Mouse (Mus musculus) heart, postnatal 10 days (tissue): ENCODE measurements around the gene 2700081O15Rik. TPM values are rescaled to one million over a fixed set of nuclear protein-coding genes. Genes with fewer than 3 reads are reported as not detected.
"Not testable (repeated sequence)": the region's sequence is repeated elsewhere in the genome, so short reads cannot be mapped to it uniquely, and the experiment has no call there.

Experiments
- DNase-seq, 2 experiments: peaks; one replicate each; pipeline ENCODE4 v3.0.0; 2021
- intact Hi-C: fragments of 180-260 bp; cut with DNase I; formaldehyde crosslinking; loops from one replicate; pipeline ENCODE4 v1.15.1; 2025
- total RNA-seq, 2 experiments: library from RNA; stranded (reverse); gene quantifications; 2 replicates each; pipeline ENCODE4 v1.2.3; 2021

Gene 2700081O15Rik
- total RNA-seq: 10 to 100 TPM; 25.1 to 32.8 TPM

DNA sequence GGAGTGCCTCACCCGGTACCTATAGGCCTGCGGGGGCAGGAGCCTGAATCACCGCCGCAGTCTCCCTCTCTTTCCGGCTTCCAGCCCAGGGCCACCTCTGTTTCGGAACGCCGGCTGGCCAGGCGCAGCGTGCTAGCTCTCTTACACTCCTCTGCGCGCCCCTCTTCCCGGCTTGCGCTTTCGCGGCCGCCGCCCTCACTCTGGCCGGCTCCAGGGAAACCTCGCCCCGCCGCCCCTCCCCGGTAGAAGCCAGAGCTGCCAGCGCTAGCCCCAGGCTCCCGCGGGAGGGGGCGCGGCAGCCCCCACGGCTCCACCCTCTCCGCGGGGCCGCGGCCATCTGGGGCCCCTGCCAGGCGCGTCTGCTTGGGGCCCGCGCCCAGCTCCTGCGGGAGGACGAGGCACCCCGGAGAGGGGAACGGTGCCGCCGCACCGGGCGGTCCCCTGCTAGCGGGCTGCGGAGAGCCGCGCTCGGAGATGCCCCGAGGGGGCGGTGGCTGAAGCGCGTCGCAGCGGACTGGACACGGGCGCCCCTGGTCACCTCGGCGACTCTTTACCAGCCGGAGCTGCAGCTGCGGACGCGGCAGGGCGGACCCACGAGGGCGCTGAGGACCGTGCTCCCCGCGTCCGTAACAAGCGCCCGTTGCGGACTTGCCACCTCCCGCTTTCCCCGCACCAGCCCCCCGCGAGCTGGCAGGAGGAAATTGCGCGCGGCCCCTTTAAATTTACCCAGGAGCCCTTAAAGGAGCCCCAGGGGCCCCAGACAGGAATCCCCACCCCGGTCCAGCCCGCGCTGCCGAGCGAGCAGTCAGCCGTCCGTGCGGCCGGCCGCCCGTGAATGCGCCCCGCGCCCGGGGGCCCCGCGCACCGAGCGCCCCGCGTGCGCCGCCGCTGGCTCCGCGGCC lies at the start of gene 2700081O15Rik:
Gene 2700081O15Rik (plus strand): TSS at position 792 of the 902 bp plus-strand sequence.
- intact Hi-C loops: loop anchor here (2.0 kb wide), 1 partner anchor 184 kb away; no protein-coding TSS in a partner anchor
- DNase-seq: peak; percentile 86 to 90

DNA sequence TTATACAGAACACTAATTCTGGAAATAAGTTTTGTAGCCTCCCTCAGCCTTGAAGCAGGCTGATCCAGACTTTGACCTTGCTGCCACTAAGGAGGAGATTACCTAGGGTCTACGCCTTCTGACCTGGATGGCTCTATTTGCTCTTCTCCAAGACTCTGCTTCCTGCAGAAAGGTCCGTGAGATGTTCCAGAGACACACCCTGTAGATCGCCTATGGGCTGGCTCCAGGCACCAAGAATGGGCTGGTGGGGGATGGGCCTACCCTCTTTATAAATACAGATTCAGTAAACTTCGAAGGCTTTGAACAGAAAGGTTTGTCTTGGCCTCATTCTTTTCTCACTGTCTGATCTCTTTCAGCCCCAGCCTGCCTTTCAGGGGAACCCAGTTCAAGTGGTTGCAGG lies 48.0 kb upstream of the 2700081O15Rik start:
- intact Hi-C loops: loop anchor here (10.0 kb wide), 1 partner anchor 785 kb away; no protein-coding TSS in a partner anchor
- not testable (repeated sequence) for DNase-seq

DNA sequence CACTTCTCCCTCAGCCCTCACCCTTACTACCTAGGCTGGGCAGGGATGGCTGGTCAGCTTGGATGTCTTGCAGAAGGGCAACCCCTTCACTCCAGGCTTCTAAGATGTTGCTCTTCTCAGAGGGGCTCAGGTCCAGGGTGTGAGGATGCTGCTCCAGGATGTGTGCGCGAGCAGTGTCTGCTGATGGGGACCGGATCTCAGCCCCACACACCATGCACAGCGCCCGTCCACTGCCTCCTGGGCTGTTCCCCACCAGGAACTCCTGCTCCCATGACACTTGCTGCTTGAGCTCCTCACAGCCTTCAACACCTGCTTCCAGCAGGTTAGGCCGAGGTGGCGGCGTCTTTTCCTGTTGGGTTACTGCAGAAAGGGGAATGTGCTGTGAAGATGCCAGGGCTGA lies 42.9 kb upstream of the 2700081O15Rik start:
- intact Hi-C loops: no loop called here
- DNase-seq: no peak

DNA sequence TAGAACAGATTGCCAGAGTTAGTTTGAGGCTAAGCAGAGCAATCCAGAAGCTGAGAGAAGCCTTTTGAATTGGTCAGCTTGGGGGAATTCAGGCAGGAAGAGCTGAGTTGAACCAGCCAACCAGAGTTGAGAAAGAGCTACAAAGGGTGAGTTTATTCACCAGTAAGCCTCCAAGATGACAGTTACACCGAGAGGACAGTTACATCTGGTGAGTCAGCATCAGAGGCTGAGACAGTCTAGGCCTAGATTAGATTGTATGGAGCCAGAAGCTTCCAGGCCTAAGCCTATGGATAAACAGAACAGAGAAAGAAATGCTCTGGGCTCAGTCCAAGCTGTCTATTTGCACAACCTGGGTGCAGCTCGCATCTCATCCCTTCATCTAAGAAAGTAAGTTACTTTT lies 39.8 kb upstream of the 2700081O15Rik start:
- no peak for DNase-seq
- intact Hi-C loops: no loop called here

DNA sequence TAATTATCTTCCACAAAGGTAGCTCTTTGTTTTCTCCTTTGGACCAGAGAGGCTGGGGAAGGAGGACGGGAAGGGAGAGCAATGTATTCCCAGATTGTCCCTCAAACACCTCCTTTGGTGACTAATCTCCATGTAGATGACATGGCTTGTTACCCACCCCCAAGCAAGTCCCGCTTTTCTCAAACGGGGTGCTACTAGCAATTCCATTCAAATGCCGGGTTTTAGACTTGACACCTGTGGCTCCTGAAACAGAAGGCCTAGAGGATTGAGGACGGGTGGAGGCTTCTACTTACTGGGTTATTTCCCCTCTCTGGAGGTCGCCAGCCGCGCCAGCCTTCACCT lies 35.5 kb upstream of the 2700081O15Rik start:
- intact Hi-C loops: loop anchor here (2.0 kb wide), 1 partner anchor 37 kb away; no protein-coding TSS in a partner anchor
- no peak for DNase-seq

DNA sequence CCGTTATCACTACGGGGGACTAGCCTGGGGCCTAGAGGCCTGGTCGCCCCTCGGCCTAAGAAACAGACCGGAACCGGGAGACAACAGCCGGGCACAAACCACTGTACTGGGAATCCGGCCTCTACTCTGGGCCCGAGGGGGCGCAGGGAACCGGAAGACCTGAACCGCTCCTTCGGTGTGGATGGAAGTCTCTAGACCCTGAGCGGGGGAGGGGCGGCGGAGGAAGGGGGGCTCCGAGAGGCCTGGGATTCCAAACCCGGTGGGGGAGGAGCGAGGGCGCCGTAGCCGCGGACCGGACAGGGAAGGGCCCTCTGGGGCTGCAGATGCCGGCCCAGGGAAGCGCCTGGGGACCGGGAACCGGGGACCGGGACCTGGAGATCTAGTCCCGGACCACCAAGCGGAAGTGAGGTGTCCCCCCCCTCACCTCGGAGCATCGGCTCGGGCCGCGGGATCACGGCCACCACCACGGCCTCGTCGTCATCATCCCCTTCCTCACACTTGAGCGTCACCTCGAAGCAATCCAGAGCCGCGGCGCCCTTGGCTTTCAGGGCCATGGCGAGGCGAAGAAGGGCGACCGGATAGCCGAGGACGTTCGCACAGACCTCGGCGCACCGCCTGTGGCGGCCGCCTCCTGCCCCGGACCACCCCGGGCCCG lies 35.0 kb upstream of the 2700081O15Rik start:
- peak; percentile 78 to 81 for DNase-seq
- intact Hi-C loops: loop anchor here (2.0 kb wide), 1 partner anchor 36 kb away; no protein-coding TSS in a partner anchor

DNA sequence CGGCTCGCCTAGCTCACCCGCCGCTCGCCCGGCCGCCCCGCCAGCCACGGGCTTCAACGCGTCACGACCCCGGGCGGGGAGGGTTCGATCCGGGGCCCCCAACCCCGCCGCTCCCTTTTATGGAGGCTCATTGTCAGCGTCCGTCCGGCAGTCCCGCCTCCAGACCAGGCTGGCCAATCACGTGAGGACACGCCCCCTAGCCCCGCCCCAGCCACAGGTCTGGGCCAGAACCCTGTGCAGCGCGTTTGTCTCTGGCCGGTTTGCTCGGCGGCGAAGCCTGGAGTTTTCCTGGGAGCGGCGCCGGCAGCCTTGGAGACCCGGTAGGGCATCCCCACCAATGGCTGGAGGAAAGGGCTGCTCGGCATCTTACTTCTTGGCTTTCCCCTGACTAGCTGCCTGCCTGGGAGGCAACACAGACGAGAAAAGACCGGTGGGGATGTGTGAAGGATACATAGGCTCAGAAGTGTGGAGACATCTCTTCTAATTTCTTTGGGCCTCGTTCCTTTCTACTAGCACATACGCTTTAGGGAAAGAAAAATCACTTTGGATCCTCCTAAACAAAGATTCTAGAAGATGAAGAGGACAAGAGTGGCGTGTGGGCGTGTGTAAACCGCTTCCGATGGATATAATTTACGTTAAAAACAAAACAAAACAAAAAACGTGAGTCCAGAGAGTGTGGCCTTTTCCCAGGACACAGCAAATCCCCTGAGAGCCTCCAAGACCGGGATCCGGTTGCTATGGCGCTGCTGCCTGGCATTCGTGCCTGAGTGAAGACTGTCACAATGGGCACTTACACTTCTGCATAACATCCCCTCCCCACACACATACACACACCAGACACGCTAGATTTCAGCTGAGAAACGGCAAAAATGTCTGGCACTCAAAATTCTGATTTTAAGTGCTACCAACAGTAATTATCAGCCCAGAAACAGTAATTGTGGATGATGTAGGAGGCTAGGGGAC lies 34.2 kb upstream of the 2700081O15Rik start, which contains the start of gene Spindoc:
Gene Spindoc (minus strand): TSS at position 92 of the 963 bp plus-strand sequence.
- peak; percentile 99 to 100 for DNase-seq
- intact Hi-C loops: loop anchor here (2.0 kb wide), 1 partner anchor 36 kb away; no protein-coding TSS in a partner anchor

DNA sequence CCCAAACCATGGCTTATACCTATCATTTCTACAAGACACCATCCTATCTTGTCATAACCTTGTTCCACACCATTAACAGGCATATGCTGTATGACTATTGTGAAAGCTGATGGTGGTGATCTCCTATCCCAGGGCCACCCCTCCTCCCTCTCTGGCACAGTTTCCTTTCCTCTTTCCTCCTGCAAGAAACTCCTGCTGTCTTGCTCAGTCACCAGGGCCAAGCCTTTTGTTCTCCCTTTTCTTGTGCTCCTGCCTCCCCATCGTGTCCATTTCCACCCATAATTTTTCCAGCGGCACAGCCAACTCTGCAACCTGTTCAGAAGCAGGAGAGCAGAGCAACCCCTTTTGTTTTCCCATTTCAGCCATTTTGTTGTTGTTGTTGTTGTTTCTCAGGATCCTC lies 31.4 kb upstream of the 2700081O15Rik start:
- intact Hi-C loops: no loop called here
- no peak for DNase-seq

DNA sequence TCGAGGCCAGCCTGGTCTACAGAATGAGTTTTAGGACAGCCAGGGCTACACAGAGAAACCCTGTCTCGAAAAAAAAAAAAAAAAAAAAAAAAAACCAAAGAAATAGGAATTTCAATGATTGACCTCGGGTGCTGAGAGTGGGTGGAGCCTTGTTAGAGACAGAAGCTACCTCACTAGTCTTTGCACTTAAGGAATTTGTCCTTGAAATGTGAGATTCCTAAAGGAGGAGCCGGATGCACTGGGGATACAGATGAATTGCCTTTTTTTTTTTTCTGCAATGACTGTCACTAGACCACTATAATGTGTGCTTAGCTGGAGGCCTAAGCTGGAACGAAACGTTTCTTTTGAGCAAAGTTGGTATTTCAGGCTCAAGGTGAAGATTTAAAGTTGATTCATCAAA lies 28.9 kb upstream of the 2700081O15Rik start:
- DNase-seq: no peak
- intact Hi-C loops: no loop called here

DNA sequence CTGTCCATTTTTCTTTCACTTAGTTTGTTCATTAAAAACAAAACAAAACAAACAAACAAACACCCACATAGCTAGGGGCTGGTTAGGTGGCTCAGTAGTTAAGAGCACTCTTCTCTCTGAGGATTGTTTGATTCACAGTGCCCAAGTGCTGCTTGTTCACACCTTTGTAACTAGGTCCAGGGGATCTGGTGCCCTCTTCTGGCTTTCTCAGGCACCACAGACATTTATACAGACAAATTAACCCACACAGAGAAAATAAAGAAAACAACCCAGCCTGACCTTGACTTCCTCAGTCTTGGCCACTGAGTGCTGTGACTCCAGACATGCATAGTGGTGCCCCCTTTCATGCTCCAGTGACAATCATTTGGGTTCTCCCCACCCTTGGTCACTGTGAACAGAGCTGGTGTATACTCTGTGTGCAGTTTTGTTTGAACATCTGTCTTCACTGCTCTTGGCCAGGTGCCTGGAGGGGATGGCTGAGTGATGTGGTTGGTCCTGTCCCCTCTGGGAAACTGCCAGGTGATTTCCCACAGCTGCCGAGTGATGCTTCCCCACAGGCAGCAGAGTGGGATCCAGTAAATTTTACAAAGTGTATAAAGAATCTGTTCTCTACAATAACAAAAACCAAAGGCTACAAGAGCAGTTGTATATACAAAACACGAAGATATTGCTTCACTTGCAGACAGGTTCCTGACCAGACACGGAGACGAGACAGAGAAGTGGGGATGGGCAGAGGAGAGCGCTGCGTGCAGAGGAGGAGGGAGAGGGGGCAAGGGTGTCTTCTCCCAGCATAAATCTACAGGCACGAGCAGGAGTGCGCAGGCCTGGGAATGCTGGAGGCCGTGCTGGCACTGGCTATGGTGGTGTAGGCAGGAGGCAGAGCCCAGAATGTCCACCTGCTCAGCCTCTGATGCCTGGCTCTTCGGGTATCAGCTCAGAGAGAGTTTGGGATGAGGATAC lies 20.3 kb upstream of the 2700081O15Rik start:
- peak; percentile 47 to 68 for DNase-seq
- intact Hi-C loops: not testable (repeated sequence)

DNA sequence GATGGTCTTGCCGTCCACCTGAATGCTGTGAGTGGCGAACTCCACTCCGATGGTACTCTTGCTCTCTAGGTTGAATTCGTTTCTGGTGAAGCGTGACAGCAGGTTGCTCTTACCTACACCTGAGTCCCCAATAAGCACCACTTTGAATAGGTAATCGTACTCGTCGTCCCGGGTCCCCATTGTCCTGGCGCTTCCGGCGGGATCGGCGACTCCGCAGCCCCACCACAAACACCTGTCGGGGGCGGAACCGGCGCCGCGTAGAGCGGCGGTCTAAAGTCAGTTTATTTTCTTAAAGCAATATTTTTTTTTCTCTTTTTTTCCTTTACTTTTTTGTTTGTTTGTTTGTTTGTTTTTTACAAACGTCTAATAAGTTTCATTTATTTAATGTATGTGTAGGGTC lies 18.5 kb upstream of the 2700081O15Rik start:
- DNase-seq, intact Hi-C loops: not testable (repeated sequence)

DNA sequence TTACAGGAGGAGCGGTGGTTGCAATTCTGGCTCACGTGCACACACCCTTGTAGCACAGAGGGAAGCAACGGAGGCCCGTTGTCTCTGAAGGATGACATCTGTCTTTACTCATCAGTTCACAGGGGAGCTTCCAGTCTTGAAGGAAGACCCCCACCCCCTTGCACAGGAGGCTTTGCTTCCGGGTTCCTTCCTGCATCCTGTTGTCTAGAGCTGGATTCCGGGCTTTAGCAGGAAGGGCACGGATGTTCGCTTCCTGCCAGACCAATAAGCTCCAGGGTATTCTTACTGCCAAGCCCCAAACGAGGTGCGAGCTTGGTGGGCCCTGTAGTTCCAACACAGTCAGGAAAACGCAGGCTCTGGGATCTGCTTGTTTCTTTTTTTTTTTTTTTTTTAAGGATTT lies 16.8 kb upstream of the 2700081O15Rik start:
- DNase-seq: peak in 1 of 2 experiments; percentile 54

DNA sequence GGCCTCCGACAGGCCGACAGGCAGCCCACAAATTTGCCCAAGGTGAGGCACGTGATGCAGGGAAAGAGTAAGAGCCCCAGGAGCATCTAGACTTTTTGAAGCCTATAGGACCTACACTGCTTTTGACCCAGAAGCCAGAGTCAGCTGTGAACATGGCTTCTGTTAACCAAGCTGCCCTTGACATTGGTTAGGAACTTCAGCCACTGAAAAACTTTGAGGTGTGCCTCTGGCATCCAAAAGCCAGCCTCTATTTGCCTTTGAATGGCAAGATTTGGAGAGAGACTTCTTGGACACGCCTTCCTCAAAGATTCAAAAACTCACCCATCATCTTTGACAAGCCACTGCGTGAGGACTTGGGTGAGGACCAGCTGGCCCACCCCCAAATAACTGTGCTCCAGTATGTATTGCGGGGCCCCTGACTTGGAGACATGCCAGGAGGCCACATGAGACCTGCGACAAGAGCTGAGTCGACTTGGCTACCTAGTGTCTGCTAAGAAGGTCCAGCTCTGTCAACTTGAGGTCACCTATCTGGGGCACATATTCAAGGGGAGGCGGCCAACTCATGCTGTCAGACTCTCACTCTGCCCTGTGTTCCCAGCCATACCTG lies 12.7 kb upstream of the 2700081O15Rik start:
- intact Hi-C loops: no loop called here
- DNase-seq: no peak

More for the DNA sequence above, 16.8 kb upstream of the 2700081O15Rik start:
- intact Hi-C loops: no loop called here

DNA sequence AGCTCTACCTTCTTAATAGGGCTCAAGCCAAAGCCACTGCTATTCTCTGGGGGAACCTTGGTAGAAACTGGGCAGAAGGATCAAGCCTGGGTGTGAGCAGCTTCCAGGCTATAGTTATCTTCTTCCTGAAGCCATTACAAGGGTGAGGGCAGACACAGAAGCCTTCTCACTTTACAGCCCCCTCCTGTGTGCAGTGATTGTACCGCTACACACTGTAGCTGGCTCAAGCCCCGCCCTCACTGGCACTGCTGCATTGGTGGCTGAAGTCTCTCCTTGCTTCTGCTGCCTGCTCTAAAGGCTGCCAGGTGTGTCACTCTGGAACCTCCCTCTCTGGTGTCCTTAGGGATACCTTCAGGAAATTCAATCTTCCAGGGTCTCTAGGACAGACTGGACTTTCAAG lies 5.1 kb upstream of the 2700081O15Rik start:
- no peak for DNase-seq
- intact Hi-C loops: no loop called here

DNA sequence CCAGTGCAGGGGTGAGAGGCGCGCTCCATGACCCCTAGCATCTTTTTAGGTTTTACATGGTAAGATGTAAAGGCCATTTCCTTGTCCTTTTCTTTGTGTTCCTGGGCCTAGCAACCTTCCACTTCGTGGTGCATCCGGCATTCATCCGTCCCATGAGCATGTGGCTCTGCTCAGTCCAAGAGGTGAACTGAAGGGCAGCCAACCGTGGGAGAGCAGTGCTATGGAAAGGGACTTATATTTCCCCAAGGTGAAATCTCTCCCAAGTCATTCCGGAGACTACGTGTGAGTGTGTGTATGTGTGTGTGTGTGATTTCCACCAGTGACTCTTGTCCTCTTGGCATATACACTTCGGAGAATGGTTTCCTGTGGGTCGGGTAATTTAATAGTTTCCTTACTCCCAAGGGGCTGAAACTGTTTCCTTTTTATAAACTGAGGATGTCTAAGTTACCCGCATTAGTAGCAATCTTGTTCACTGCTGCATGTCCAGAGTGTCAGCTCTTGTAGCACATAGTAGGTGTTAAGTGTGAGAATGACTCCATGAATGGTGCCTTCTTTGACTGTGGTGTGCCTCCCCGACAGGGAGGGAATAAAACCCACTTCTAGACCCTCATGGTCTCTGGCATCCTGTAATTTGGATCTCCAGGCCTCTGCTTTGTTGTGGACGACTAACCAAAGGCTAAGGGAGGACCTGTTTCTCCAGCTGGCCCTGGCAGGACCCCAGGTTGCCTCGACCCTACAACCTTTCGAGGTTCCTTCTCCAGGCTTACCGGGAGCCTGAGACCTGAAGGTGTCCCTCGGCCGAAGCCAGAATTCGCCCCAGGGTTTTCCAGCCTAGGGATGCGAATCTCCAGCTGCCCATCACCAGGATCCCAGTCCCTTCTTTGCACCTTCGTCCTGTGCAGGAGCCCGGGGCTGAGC lies 1.2 kb upstream of the 2700081O15Rik start:
- intact Hi-C loops: loop anchor here (2.0 kb wide), 1 partner anchor 183 kb away; no protein-coding TSS in a partner anchor

DNA sequence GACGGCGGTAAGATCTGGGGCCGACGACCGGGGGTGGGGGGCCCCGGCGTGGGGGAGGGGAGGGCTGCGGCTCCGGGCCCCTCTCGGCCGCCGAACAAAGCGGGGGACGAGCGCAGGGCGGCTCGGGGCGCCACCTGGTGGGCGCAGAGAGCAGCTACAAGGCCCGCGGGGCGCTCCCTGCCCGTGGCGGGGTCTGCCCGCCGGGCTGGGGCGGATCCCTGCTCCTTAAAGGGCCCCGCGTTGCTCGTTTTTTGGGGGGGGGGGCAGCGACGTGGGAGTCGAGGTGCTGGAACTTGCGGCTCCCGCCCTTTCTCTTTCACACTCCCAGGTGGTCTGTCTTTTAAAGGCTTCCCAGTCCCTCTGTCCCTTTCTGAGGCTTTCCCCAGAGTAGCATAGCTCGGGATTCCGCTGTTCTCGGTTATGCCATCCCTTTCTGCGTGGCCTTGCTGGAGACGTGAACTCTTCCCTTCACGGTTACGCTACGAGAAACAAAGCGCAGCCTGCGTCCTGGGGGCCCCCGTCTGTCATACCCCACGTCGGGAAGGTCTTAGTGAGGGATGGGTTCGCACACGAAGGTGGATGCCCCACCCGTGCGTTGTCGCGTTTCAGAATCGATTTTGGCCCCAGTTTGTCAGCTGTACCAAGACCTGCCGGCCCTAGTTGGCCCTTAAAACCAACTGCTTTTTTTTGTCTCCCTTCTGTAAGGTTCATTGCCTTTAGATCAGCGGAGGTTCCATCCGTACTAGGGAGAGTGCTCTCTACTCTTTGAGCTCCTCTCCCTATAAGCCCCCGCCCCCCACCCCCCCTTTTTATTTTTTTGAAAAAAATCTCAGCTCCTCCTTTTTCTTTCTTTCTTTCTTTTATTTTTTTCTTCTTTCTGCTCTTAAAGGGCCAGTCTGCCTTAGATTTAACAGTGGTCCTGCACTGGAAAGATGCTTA lies 755 bp downstream of the 2700081O15Rik start:
- DNase-seq: peak; percentile 91
- intact Hi-C loops: loop anchor here (2.0 kb wide), 4 partner anchors 35 to 185 kb away; partner anchors contain the start of genes Rcor2 and Spindoc

More for the DNA sequence above, 1.2 kb upstream of the 2700081O15Rik start:
- DNase-seq: peak; percentile 40 to 41
